Mouse (Mus musculus): ENCODE measurements around the gene Fam216a. TPM values are rescaled to one million over a fixed set of nuclear protein-coding genes. Genes with fewer than 3 reads are reported as not detected.

The Fam216a gene
- polyA plus RNA-seq, 1 experiment from 2014 or later, result 155 TPM

DNA sequence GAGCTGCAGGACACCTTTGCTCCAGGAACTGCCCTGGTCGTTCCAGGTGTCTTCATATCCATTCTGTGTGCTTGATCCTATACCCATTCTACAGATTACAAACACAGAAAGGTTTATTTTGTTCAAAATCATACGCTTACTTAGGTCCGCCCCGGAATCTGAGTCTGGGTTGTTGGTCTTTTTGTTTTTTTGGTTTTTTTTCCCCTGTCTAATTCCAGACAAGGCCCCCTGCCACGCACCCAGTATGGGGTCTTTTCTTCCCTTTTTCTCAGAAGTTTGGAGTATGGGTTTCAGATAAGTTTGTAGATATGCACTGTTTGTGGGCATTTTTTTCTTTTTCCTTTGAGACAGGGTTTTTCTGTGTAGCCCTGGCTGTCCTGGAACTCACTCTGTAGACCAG, 714 bp upstream of the Fam216a start:
- ATAC-seq (ENCODE audit: low FRiP score), result no peak
- no peak for DNase-seq (ENCODE audit: low spot score)
- Histone ChIP-seq H3K4me2 (replicated peaks) (peak overlapping the region; percentile 81), H3K36me3 (replicated peaks; ENCODE audit: control insufficient read depth, insufficient read depth) (peaks cover 41% of the 10 kb centered on the region), H3K27me3 (ENCODE audit: control insufficient read depth, insufficient read depth, low read length) (no peaks in the 10 kb centered on the region), H3K27ac (peak overlapping the region; percentile 97), H3K4me3 (replicated peaks; ENCODE audit: low read length) (peak overlapping the region; percentile 81), H3K4me1 (replicated peaks; ENCODE audit: control insufficient read depth, insufficient read depth, low read length) (peaks cover 19% of the 10 kb centered on the region), H3K9me3 (ENCODE audit: control insufficient read depth, low read length) (no peaks in the 10 kb centered on the region), H3K9ac (peak overlapping the region; percentile 87)
- WGBS, result 9% methylated on average over 5 of the region's 5 CpGs

GRCm38 (mm10) chr5:122371591-122372191, 473 bp downstream of the Fam216a start, which contains the start of gene Gpn3:
Gene Gpn3 (plus strand): TSS chr5:122371876.
- Histone ChIP-seq H3K27ac (peak within 1 kb of the TSS; percentile 97), H3K4me1 (replicated peaks; ENCODE audit: control insufficient read depth, insufficient read depth, low read length) (peaks cover 19% of the 10 kb centered on the region), H3K9me3 (ENCODE audit: control insufficient read depth, low read length) (no peaks in the 10 kb centered on the region), H3K4me2 (replicated peaks) (peak within 1 kb of the TSS; percentile 81), H3K27me3 (ENCODE audit: control insufficient read depth, insufficient read depth, low read length) (no peaks in the 10 kb centered on the region), H3K9ac (peak within 1 kb of the TSS; percentile 87), H3K36me3 (replicated peaks; ENCODE audit: control insufficient read depth, insufficient read depth) (peaks cover 49% of the 10 kb centered on the region), H3K4me3 (replicated peaks; ENCODE audit: low read length) (peak within 1 kb of the TSS; percentile 81)
- DNase-seq (ENCODE audit: low spot score) (no peak), ATAC-seq (ENCODE audit: low FRiP score) (peak; percentile 79)
- WGBS, result under 1% methylated on average over 38 of the region's 46 CpGs

DNA sequence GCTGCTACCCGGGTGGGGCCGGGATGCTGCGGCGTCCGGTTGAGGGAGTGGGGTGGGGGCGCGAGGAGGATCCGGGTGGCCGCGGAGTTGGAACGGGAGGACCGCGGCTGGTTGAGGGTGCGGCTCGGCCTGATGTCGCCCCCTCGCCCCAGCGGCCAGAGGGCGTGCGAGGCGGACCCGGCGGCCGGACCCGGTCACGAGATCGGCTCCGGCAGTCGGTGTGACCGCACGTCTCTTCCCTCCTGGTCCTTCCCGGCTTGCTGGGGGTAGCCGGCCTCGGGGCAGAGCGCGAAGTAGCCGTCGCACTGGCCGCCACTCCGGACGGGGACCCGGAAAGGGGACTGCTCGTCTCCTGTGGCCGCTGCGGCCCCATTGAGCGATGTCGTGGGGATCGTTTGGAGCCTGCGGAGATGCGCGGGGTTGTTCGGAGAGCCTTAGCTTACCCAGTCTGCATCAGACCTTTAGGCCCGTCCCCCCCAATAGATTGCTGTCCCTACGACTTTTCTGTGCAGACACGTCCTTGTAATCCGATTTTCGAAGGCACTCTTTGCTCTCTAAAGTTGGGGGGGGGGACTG, 17.6 kb downstream of the Fam216a start:
- Histone ChIP-seq H3K36me3 (replicated peaks; ENCODE audit: control insufficient read depth, insufficient read depth) (peaks cover 8% of the 10 kb centered on the region; the same call in 1 of the 2 replicates), H3K9me3 (ENCODE audit: control insufficient read depth, low read length) (no peaks in the 10 kb centered on the region), H3K4me2 (replicated peaks) (peak overlapping the region; percentile 85), H3K9ac (peak overlapping the region; percentile 92), H3K27ac (peak overlapping the region; percentile 86), H3K4me3 (replicated peaks; ENCODE audit: low read length) (peak overlapping the region; percentile 97), H3K4me1 (replicated peaks; ENCODE audit: control insufficient read depth, insufficient read depth, low read length) (peaks cover 16% of the 10 kb centered on the region), H3K27me3 (ENCODE audit: control insufficient read depth, insufficient read depth, low read length) (no peaks in the 10 kb centered on the region)
- DNase-seq (ENCODE audit: low spot score) (no peak), ATAC-seq (ENCODE audit: low FRiP score) (no peak; the same call in none of the 2 replicates)
- WGBS, result under 1% methylated on average over 55 of the region's 57 CpGs

- Histone ChIP-seq H3K4me1 (replicated peaks; ENCODE audit: control insufficient read depth, insufficient read depth, low read length) (peaks cover 16% of the 10 kb centered on the region), H3K36me3 (replicated peaks; ENCODE audit: control insufficient read depth, insufficient read depth) (peaks cover 8% of the 10 kb centered on the region; the same call in 1 of the 2 replicates), H3K27ac (peak within 1 kb of the TSS; percentile 89), H3K4me3 (replicated peaks; ENCODE audit: low read length) (peak within 1 kb of the TSS; percentile 97), H3K9me3 (ENCODE audit: control insufficient read depth, low read length) (no peaks in the 10 kb centered on the region), H3K27me3 (ENCODE audit: control insufficient read depth, insufficient read depth, low read length) (no peaks in the 10 kb centered on the region), H3K4me2 (replicated peaks) (peak within 1 kb of the TSS; percentile 85), H3K9ac (peak within 1 kb of the TSS; percentile 92)
- WGBS, result 2% methylated on average over 51 of the region's 51 CpGs
- DNase-seq (ENCODE audit: low spot score) (peak; percentile 100), ATAC-seq (ENCODE audit: low FRiP score) (peak; percentile 93)
Observed at GRCm38 (mm10) chr5:122353807-122354491, 18.2 kb downstream of the Fam216a start, which contains the start of the genes Rad9b and Vps29. Gene Rad9b (minus strand): TSS chr5:122354233. Gene Vps29 (plus strand): TSS chr5:122354369.

DNA sequence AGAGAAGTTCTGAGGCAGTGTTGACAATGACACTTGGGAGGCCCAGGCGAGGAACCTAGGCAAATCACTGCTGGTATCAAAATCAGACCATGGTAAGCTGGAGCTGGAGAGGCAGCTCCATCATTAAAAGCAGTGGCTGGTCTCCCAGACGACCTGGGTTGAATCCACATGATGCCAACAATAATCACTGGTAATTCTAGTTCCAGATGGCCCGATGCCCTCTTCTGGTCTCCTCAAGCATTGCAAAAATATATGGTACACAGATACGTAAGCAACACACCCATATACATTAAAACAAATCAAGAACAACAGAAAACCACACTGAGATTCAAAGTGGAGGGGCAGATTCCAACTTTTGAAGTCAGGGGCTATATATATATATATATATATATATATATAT, 26.4 kb downstream of the Fam216a start:
- Histone ChIP-seq H3K9me3 (ENCODE audit: control insufficient read depth, low read length) (no peaks in the 10 kb centered on the region), H3K27me3 (ENCODE audit: control insufficient read depth, insufficient read depth, low read length) (no peaks in the 10 kb centered on the region), H3K27ac (no peak overlapping the region), H3K4me2 (replicated peaks) (no peak overlapping the region), H3K4me3 (replicated peaks; ENCODE audit: low read length) (no peak overlapping the region), H3K36me3 (replicated peaks; ENCODE audit: control insufficient read depth, insufficient read depth) (no peaks in the 10 kb centered on the region), H3K9ac (no peak overlapping the region), H3K4me1 (replicated peaks; ENCODE audit: control insufficient read depth, insufficient read depth, low read length) (no peaks in the 10 kb centered on the region)
- no peak for DNase-seq (ENCODE audit: low spot score)
- no peak for ATAC-seq (ENCODE audit: low FRiP score)
- 78% methylated on average over 4 of the region's 4 CpGs for WGBS

DNA sequence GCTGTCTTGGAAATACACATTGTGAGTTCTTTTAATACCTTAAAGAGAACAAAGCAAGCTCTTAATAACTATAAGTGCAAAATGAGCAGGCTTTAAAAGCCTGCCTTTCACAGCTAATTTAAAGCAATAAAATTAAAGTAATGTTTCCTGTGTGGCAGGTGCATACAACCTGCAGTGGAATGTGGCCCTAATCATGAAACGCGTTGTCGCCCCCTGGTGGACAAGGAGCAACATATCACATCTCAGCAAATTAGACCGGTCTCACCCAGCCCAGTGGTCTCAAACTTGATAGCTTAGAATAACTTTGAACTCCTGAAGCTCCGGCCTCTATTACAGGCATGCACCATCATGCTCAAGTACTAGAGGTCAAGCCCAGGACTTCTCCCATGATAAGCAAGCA, 27.9 kb downstream of the Fam216a start:
- 9% methylated on average over 5 of the region's 5 CpGs for WGBS
- H3K27me3 ChIP-seq (ENCODE audit: control insufficient read depth, insufficient read depth, low read length), result no peaks in the 10 kb centered on the region
- H3K4me1 ChIP-seq (replicated peaks; ENCODE audit: control insufficient read depth, insufficient read depth, low read length), result no peaks in the 10 kb centered on the region
- no peak for ATAC-seq (ENCODE audit: low FRiP score)
- H3K9ac ChIP-seq, result no peak overlapping the region
- H3K9me3 ChIP-seq (ENCODE audit: control insufficient read depth, low read length), result no peaks in the 10 kb centered on the region
- H3K4me2 ChIP-seq (replicated peaks), result no peak overlapping the region
- H3K36me3 ChIP-seq (replicated peaks; ENCODE audit: control insufficient read depth, insufficient read depth), result no peaks in the 10 kb centered on the region
- peak; percentile 87 for DNase-seq (ENCODE audit: low spot score)
- H3K27ac ChIP-seq, result no peak overlapping the region; the same call in 1 of the 2 replicates
- H3K4me3 ChIP-seq (replicated peaks; ENCODE audit: low read length), result no peak overlapping the region

DNA sequence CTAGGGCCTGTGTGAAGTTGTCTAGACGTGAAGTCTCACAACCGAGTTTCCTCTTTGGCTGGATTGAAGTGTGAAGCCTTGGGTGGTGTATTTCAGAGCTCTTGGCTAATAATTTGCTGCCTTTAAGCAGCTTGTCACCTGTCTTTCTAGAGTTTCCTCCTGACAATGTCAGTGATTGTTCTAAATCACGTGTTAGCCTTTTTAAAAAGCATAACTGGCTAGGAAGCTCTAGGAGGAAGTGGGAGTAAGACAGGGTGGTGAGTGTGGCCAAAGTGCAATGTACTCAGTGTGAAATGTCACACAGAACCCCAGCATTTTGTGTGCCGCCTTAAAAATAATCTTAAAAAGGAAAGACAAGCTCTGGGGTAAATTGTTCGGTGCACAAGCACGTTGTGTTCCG, 28.4 kb downstream of the Fam216a start:
- no peak overlapping the region for H3K4me2 ChIP-seq (replicated peaks)
- no peaks in the 10 kb centered on the region for H3K27me3 ChIP-seq (ENCODE audit: control insufficient read depth, insufficient read depth, low read length)
- no peak overlapping the region for H3K9ac ChIP-seq
- H3K4me1 ChIP-seq (replicated peaks; ENCODE audit: control insufficient read depth, insufficient read depth, low read length), result no peaks in the 10 kb centered on the region
- H3K9me3 ChIP-seq (ENCODE audit: control insufficient read depth, low read length), result no peaks in the 10 kb centered on the region
- H3K4me3 ChIP-seq (replicated peaks; ENCODE audit: low read length), result no peak overlapping the region
- H3K36me3 ChIP-seq (replicated peaks; ENCODE audit: control insufficient read depth, insufficient read depth), result no peaks in the 10 kb centered on the region
- no peak overlapping the region; the same call in 1 of the 2 replicates for H3K27ac ChIP-seq
- 52% methylated on average over 7 of the region's 7 CpGs for WGBS
- no peak for DNase-seq (ENCODE audit: low spot score)
- ATAC-seq (ENCODE audit: low FRiP score), result no peak

- WGBS, result 76% methylated on average over 1 of the region's 1 CpGs
Observed at GRCm38 (mm10) chr5:122342874-122343273, 29.3 kb downstream of the Fam216a start.

DNA sequence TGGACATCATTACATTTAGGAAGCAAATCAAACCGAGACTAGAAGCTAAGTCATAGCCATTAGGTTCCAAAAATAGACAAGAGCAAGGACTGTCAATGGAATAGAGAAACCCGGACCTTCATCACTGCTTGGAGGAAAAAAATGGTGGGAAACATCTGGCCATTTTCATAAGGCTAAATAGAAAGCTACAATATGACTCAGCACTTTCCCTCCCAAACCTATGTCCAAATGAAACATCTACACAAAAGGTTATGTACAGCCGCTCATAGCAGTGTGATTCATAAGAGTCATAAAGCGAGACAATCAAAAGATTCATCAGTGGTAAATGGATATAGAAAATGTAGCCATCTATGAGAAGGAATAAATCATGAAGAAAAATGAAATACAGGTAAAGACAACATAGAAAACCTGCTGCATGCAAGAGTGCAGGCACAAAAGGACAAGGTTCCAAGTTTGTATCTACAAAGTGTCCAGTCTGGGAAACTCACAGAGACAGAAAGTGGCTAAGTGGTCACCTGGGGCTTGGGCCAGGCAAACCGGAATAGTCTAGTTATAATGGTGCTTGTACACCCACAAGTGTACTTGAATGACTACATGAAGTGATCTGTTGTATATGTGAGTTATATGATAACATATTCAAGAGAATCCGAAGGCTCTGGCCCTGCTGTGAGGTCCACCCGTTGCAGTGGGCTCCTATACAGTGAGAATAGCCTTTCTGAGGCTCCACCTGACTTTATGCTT, 35.4 kb downstream of the Fam216a start:
- no peaks in the 10 kb centered on the region for H3K27me3 ChIP-seq (ENCODE audit: control insufficient read depth, insufficient read depth, low read length)
- no peak for DNase-seq (ENCODE audit: low spot score)
- WGBS, result 92% methylated on average over 7 of the region's 7 CpGs
- no peaks in the 10 kb centered on the region for H3K36me3 ChIP-seq (replicated peaks; ENCODE audit: control insufficient read depth, insufficient read depth)
- no peak overlapping the region for H3K4me2 ChIP-seq (replicated peaks)
- no peak for ATAC-seq (ENCODE audit: low FRiP score)
- H3K9ac ChIP-seq, result no peak overlapping the region
- no peaks in the 10 kb centered on the region for H3K9me3 ChIP-seq (ENCODE audit: control insufficient read depth, low read length)
- no peaks in the 10 kb centered on the region for H3K4me1 ChIP-seq (replicated peaks; ENCODE audit: control insufficient read depth, insufficient read depth, low read length)
- no peak overlapping the region for H3K4me3 ChIP-seq (replicated peaks; ENCODE audit: low read length)
- no peak overlapping the region for H3K27ac ChIP-seq

More at GRCm38 (mm10) chr5:122342874-122343273, 29.3 kb downstream of the Fam216a start:
- H3K27ac ChIP-seq, result no peak overlapping the region
- no peak overlapping the region for H3K9ac ChIP-seq
- no peaks in the 10 kb centered on the region for H3K4me1 ChIP-seq (replicated peaks; ENCODE audit: control insufficient read depth, insufficient read depth, low read length)
- H3K4me3 ChIP-seq (replicated peaks; ENCODE audit: low read length), result no peak overlapping the region
- H3K27me3 ChIP-seq (ENCODE audit: control insufficient read depth, insufficient read depth, low read length), result no peaks in the 10 kb centered on the region
- no peaks in the 10 kb centered on the region for H3K9me3 ChIP-seq (ENCODE audit: control insufficient read depth, low read length)
- H3K4me2 ChIP-seq (replicated peaks), result no peak overlapping the region
- no peaks in the 10 kb centered on the region for H3K36me3 ChIP-seq (replicated peaks; ENCODE audit: control insufficient read depth, insufficient read depth)
- DNase-seq (ENCODE audit: low spot score) (no peak), ATAC-seq (ENCODE audit: low FRiP score) (no peak)
